Mouse (Mus musculus) liver, embryonic 16.5 days (tissue): Measurements from ENCODE around the gene BC051142. TPM values are rescaled to one million over a fixed set of nuclear protein-coding genes. Genes with fewer than 3 reads are reported as not detected.

Experiments
- ATAC-seq: fragments of 200-750 bp; cut with Nextera tagmentation; 2 replicates; pipeline ENCODE4 v1.8.0; 2017; ENCODE audit warnings: low read depth, mild to moderate bottlenecking, moderate number of reproducible peaks, moderate library complexity
- H3K27ac ChIP-seq: fragments of 300-500 bp; sonication (generic); 2 replicates; pipeline ENCODE4 v1.5.1; 2014; ENCODE audit warnings: mild to moderate bottlenecking, low read length
- H3K27me3 ChIP-seq: fragments of 300-500 bp; sonication (generic); 2 replicates; pipeline ENCODE4 v1.6.1; 2014; ENCODE audit warnings: low read depth, low read length, mixed read lengths; ENCODE audit not compliant: control insufficient read depth, insufficient read depth
- H3K36me3 ChIP-seq: fragments of 300-500 bp; sonication (generic); 2 replicates; pipeline ENCODE4 v1.6.1; 2014; ENCODE audit warnings: mild to moderate bottlenecking; ENCODE audit not compliant: control insufficient read depth, insufficient read depth
- H3K4me1 ChIP-seq: fragments of 300-500 bp; sonication (generic); 2 replicates; pipeline ENCODE4 v1.6.1; 2014; ENCODE audit warnings: low read depth, low read length, mixed read lengths; ENCODE audit not compliant: control insufficient read depth
- H3K4me2 ChIP-seq: fragments of 300-500 bp; sonication (generic); 2 replicates; pipeline ENCODE4 v1.6.1; 2014; ENCODE audit warnings: low read depth, low read length, mixed read lengths
- H3K4me3 ChIP-seq: fragments of 300-500 bp; sonication (generic); 2 replicates; pipeline ENCODE4 v1.5.1; 2014; ENCODE audit warnings: low read depth, mild to moderate bottlenecking, low read length
- H3K9ac ChIP-seq: fragments of 300-500 bp; sonication (generic); 2 replicates; pipeline ENCODE4 v1.6.1; 2014; ENCODE audit warnings: low read depth, low read length
- H3K9me3 ChIP-seq: fragments of 300-500 bp; sonication (generic); replicated peaks from 2 replicates; pipeline ENCODE4 v1.6.1; 2016; ENCODE audit warnings: low read length; ENCODE audit not compliant: control insufficient read depth
- WGBS: fragments of 180-500 bp; shearing (Covaris S2); extraction: QIAGEN DNeasy Blood & Tissue Kit; methylation state at CpG from one replicate; pipeline ENCODE4 v1.1.7; 2014; ENCODE audit not compliant: insufficient replicate concordance; 5-methylcytosine and 5-hydroxymethylcytosine counted together
- polyA plus RNA-seq: library from polyadenylated mRNA; unstranded; fragments of >200 nt; fragmentation: Nextera tagmentation; extraction: Ambion mirVana; gene quantifications from 2 replicates; pipeline ENCODE4 v1.2.1, GENCODE M21; 2015

BC051142 gene
- polyA plus RNA-seq, 1 experiment from 2014 or later: 0.12 TPM

DNA sequence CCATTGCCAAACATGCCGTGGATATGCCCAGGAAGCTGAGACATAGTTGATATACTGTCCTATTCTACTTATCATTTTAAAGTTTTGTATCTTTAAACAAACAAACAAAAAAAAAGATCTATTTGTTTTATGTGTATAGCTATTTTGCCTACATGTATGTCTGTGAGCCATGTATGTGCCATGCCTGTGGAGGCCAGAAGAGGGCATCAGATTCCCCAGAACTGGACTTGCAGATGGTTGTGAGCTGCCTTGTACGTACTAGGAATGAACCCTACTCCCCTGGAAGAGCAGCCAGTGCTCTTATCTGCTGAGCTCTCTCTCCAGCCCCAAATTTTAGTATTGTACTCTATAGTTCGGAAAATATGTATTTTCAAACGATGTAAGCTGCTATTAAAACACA lies 10.1 kb upstream of the BC051142 start:
- Histone ChIP-seq H3K9me3 (no peaks in the 10 kb centered on the region), H3K27me3 (peaks cover 11% of the 10 kb centered on the region), H3K4me1 (no peaks in the 10 kb centered on the region), H3K36me3 (no peaks in the 10 kb centered on the region), H3K4me2 (no peak overlapping the region), H3K4me3 (no peak overlapping the region), H3K27ac (no peak overlapping the region), H3K9ac (no peak overlapping the region)
- 21% methylated on average over 4 of the region's 4 CpGs for WGBS
- no peak for ATAC-seq

DNA sequence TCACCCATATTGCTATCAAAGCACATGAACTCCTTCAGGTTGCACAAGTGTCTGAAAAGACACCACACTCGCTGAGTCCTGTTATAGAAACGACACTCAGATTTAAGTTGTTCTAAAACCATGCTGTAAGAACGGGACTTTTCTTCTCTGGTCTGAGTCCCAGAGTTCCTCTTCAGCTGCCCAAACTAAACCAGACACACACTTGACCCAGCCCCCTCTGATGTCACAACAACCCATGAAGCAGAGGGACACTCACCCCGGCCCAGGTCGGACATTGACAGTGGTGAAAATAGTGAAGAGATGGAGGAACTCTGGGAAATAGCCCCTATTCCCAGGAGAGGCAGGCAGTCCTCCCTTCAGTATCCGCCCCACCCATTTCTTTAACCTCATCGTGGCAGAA lies 7.1 kb upstream of the BC051142 start:
- H3K27me3 ChIP-seq: peaks cover 11% of the 10 kb centered on the region
- H3K9me3 ChIP-seq: no peaks in the 10 kb centered on the region
- H3K4me3 ChIP-seq: no peak overlapping the region
- no peak overlapping the region for H3K4me2 ChIP-seq
- H3K9ac ChIP-seq: no peak overlapping the region
- no peak overlapping the region for H3K27ac ChIP-seq
- WGBS: 41% methylated on average over 7 of the region's 7 CpGs
- no peaks in the 10 kb centered on the region for H3K4me1 ChIP-seq
- no peaks in the 10 kb centered on the region for H3K36me3 ChIP-seq
- ATAC-seq: no peak

DNA sequence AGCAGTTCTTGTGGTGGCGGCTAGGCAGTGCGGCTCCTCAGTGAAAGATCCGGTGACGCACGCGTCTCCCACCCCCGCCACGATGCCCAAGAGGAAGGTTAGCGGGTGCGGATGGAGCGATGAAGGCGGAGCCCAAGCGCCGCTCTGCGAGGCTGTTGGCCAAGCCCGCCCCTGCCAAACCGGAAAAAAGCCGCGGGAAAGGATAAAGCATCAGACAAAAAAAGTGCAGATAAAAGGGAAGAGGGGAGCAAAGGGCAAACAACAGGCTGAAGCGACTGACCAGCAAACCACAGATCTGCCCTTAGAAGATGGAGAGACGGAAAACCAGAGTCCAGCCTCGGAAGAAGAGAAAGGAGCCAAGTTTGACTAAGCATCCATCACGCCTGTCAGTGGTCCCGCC lies 6.3 kb upstream of the BC051142 start:
- no peak for ATAC-seq
- 0 out of 2 replicates have a peak overlapping the region, but pooled peaks have one; percentile 18 for H3K4me3 ChIP-seq
- WGBS: 2% methylated on average over 24 of the region's 24 CpGs

DNA sequence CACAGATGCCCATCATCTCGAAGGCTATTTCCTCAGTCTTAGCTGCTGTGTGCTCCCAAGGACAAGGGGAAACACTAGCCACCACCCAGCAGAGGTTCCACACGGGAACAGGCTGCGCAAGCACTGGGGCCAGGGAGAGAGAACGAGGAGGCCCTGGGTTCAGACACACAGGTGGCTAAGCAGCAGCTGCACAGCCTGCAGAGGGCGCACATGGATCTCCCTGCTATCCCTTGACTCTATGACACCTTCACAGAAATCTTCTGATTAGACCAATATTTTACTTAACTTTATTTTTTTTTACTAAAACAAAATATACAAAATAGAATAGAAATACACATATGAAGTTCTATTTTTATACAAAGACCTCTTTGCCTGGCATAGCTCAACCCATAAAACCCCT lies 1.3 kb upstream of the BC051142 start:
- Histone ChIP-seq H3K36me3 (no peaks in the 10 kb centered on the region), H3K27ac (no peak overlapping the region), H3K4me1 (no peaks in the 10 kb centered on the region), H3K9ac (no peak overlapping the region), H3K4me3 (no peak overlapping the region), H3K4me2 (no peak overlapping the region), H3K27me3 (peaks cover 8% of the 10 kb centered on the region), H3K9me3 (no peaks in the 10 kb centered on the region)
- no peak for ATAC-seq
- 46% methylated on average over 5 of the region's 5 CpGs for WGBS

More for the DNA sequence above, 6.3 kb upstream of the BC051142 start:
- H3K36me3 ChIP-seq: no peaks in the 10 kb centered on the region
- no peak overlapping the region for H3K27ac ChIP-seq
- H3K27me3 ChIP-seq: peaks cover 11% of the 10 kb centered on the region
- no peaks in the 10 kb centered on the region for H3K9me3 ChIP-seq
- no peak overlapping the region for H3K9ac ChIP-seq
- H3K4me1 ChIP-seq: no peaks in the 10 kb centered on the region
- peak overlapping the region; percentile 25; the same call in 1 of the 2 replicates for H3K4me2 ChIP-seq

DNA sequence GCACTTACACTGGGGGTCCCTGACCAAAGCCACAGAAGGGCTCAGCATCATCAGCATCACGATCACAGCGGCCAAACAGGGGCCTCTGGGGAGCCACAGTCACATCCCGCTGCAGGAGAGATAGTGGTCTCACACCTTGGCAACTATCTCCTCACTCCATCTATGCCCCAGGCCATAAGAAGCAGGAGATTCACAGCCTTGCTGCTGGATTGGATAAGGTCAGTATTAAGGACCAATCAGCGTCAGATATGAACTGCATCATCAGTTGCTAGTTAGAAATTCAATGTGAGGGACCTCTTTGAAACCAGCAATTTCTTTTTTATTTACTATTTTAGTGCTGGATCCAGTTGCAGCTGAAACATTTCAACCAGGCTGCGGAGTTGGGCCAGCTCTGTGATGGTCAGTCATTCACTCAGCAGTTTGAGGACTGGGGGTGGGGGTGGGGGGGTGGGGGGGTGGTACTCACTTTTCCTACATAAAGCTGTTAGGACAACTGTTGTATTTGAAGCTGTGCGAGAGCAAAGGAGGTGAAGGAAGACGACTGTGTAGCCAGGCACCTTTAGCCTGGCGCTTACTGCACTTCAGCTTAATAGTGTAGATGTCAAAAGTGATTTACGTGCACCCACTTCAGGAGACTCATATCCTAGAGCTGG lies 436 bp upstream of the BC051142 start:
- H3K4me3 ChIP-seq: peak overlapping the region; percentile 55
- ATAC-seq: no peak

DNA sequence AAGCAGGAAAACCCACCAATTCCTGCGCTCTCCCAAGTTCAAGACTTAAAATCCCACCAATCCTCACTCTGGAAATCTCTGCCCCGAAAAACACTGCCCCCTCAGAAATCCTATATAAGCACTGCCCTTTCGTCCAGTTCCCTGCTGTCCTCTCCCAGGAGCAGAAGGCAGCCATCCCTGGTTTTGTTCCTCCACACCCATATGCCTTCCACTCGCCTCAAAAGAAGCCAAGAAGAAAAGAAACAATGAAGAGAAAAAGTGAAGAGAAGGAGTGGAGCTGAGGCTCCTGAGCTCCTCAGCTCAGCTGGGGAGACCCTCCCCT lies 735 bp downstream of the BC051142 start:
- Histone ChIP-seq H3K4me1 (no peaks in the 10 kb centered on the region), H3K9me3 (no peaks in the 10 kb centered on the region), H3K27me3 (peaks cover 5% of the 10 kb centered on the region; the same call in 1 of the 2 replicates), H3K4me2 (no peak overlapping the region), H3K4me3 (no peak overlapping the region), H3K27ac (no peak overlapping the region), H3K9ac (no peak overlapping the region), H3K36me3 (no peaks in the 10 kb centered on the region)
- ATAC-seq: no peak
- WGBS: 53% methylated on average over 4 of the region's 4 CpGs

More for the DNA sequence above, 436 bp upstream of the BC051142 start:
- Histone ChIP-seq H3K4me1 (no peaks in the 10 kb centered on the region), H3K4me2 (peak overlapping the region; percentile 72), H3K27me3 (peaks cover 5% of the 10 kb centered on the region; the same call in 1 of the 2 replicates), H3K27ac (no peak overlapping the region), H3K9me3 (no peaks in the 10 kb centered on the region), H3K36me3 (no peaks in the 10 kb centered on the region), H3K9ac (no peak overlapping the region)
- WGBS: 15% methylated on average over 9 of the region's 9 CpGs

DNA sequence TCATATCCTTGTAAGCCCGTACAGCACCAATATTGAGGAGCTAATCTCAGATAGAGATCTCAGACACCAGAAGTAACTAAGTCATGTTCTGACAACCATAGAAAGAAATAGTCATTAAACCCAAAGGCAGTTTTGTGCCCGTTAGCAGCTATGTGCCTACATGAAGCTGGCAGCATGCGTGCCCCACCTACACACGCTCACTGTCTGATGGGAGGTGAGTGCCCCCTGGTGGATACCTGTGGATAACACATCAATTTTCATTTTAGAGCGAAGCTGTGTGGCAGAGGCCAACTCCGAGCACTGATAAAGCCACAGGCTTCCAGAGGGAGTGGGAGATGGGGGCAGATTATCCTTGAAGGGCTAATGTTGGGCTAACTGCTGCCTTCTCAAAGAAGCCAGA lies 12.5 kb downstream of the BC051142 start:
- H3K27me3 ChIP-seq: no peaks in the 10 kb centered on the region; the same call in 1 of the 2 replicates
- no peaks in the 10 kb centered on the region for H3K9me3 ChIP-seq
- H3K9ac ChIP-seq: no peak overlapping the region
- no peak overlapping the region for H3K4me3 ChIP-seq
- no peak for ATAC-seq
- H3K4me2 ChIP-seq: no peak overlapping the region
- H3K36me3 ChIP-seq: no peaks in the 10 kb centered on the region
- H3K27ac ChIP-seq: no peak overlapping the region
- no peaks in the 10 kb centered on the region for H3K4me1 ChIP-seq
- WGBS: 14% methylated on average over 6 of the region's 6 CpGs

DNA sequence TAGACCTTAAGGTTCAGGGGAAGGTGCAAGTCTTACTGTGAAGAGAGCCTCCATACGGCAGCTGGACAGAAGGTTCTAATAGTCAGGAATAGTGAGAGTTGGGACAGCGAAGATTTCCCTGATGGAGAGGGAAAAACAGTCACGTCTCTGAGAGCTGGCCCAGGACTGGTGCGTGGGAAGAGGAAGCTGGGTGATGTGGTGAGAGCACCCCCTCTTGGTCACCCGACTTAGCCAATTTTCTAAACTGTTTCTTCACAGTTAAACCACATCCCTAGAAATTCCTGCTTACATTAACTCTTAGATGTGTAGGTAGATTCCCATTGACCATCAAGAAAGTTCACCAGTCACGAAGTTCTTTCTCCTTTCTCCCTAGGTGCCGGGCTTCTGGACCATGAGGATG lies 21.4 kb downstream of the BC051142 start:
- H3K4me3 ChIP-seq: no peak overlapping the region
- no peak overlapping the region for H3K9ac ChIP-seq
- no peaks in the 10 kb centered on the region for H3K36me3 ChIP-seq
- ATAC-seq: no peak
- H3K4me2 ChIP-seq: no peak overlapping the region
- no peaks in the 10 kb centered on the region for H3K27me3 ChIP-seq
- no peak overlapping the region for H3K27ac ChIP-seq
- no peaks in the 10 kb centered on the region for H3K9me3 ChIP-seq
- H3K4me1 ChIP-seq: no peaks in the 10 kb centered on the region
- 43% methylated on average over 7 of the region's 7 CpGs for WGBS

DNA sequence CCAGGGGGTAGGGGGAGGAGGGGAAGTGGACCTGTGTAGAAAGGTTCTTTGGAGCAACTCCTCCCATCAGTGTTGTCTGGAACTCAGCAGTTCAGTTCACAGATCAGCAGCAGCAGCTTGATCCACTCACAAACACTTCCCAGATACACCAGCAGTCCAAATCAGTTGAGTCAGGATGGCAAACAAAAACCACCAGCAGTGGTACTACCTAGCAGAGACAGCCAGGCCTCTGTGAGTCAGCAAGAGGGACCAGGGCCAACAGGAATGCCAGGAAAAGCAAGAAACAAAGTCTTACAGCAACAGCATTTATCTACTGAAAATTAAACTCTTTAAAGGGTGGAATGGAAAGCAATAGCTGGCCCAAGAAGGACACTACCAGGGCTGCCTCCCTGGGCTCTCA lies 29.0 kb downstream of the BC051142 start:
- ATAC-seq: no peak

More for the DNA sequence above, 29.0 kb downstream of the BC051142 start:
- Histone ChIP-seq H3K4me2 (no peak overlapping the region), H3K4me3 (no peak overlapping the region), H3K9me3 (no peaks in the 10 kb centered on the region), H3K27ac (no peak overlapping the region), H3K36me3 (no peaks in the 10 kb centered on the region), H3K4me1 (no peaks in the 10 kb centered on the region), H3K9ac (no peak overlapping the region), H3K27me3 (no peaks in the 10 kb centered on the region)
